Mouse (Mus musculus) G1E (cell line): Measurements from ENCODE around the gene Rnf214.

Source experiments
- CTCF ChIP-seq: IDR thresholded peaks from 2 replicates; pipeline ENCODE4 v1.5.1; 2012; ENCODE audit warnings: low read depth, low read length, inconsistent platforms, mixed read lengths
- GATA1 ChIP-seq: IDR thresholded peaks from 2 replicates; pipeline ENCODE4 v1.6.1; 2012; ENCODE audit warnings: borderline replicate concordance, low read length, inconsistent platforms, mixed read lengths
- GATA2 ChIP-seq: IDR thresholded peaks from 2 replicates; pipeline ENCODE4 v1.6.1; 2012; ENCODE audit warnings: low read depth, low read length, inconsistent platforms, borderline replicate concordance
- POLR2AphosphoS5 ChIP-seq: IDR thresholded peaks from 2 replicates; pipeline ENCODE4 v1.6.1; 2012; ENCODE audit warnings: low read depth, low read length, inconsistent platforms; ENCODE audit not compliant: insufficient replicate concordance
- TAL1 ChIP-seq: conservative IDR thresholded peaks from 2 replicates; pipeline ENCODE4 v1.6.1; 2012; ENCODE audit warnings: low read depth, low read length, inconsistent platforms, mixed read lengths

DNA sequence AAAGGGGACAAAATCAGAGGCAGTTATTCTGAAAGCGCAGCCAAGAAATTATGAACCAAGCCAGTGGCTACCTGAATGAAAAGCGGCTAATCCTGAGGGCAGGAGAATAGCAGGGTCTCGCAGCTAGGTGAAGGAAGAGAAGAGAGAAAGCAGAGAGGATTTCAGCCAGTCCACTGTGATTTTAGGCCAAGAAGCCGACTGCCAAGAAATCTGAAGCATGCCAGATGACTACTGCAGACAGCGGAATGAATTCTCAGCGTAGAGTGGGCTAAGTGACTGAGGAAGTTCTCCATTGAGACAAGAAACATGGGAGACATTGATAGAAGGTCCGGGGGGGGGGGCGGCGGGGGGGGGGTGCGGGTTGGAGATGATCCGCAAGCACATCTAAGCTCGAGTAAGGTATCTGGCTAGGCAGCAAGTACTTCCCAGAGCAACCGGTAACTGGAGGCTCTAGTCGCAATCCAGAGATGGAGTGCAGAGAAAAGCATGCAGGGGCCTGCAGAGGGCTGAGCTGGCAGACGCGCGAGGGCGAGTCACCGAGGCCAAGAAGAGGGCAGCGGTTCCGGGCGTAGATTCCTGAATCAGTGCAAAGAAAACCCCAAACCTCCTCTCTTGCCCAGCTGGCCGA lies 78.9 kb downstream of the Rnf214 start:
- TF ChIP-seq CTCF (no peak), GATA1 (no peak), TAL1 (no peak), POLR2AphosphoS5 (no peak), GATA2 (no peak)
